Mouse (Mus musculus): ENCODE results near the gene Traip.

Gene Traip

DNA sequence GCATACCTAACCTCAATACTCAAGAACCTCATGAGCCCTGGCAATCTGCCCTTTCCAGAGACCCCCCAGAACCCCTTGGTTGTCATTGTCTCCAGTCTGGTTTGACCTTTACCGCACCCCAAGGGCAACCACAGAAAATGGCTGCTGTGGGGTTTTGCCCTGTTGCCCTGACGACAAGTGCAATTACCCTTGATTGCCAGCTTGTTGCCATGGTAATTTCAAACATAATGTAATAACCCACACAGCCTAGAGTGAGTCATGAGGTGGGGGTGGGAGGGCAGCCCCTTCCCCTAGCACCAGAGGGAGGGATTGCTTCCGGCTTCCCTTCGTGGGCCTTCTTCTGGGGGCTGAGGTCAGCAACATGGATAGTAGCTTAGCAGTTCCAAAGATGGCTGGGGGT, 17.7 kb upstream of the Traip start:
- DNase-seq (ENCODE audit: extremely low read depth, insufficient read length, low spot score), result no peak

DNA sequence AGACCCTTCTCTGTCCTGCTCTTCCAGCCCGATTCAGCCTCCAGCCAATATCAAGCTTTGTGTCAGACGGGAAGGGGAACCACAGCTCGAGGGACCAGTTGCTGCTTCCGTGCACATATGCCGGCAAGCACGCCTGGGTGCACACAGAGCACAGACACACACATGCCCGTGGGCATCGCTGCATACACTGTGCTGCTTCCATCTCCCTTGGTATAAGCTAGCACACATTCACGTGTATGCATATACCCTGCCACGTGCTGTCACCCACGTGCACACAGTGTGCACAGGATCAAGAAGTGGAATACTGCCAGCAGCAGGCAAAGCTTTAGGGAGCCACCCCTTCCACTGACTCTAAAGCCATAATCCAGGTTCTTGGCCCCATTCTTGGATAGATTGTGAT, 15.8 kb upstream of the Traip start:
- no peak for DNase-seq (ENCODE audit: extremely low read depth, insufficient read length, low spot score)

DNA sequence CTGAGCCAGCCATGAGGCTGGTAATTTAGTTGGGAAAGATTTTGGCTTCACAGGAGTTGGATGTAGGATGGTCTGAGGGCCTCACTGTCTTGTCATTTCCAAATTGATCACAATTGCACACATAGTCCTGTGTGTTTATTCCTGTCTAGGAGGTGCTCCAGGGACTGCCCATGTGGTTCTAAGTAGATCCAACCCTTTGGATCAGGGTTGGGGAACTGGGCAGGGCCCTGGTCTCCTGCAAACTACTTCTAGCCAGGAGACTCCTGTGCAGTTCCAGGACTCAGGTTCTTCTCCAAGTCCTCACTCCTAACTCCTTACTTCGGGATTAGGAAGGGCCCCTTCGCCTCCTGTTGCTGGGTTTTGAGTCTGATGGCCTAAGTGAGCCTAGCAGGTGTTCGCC, 14.6 kb upstream of the Traip start, which contains the start of gene Camkv:
Gene Camkv, plus strand, starts transcription at position 301 of the 400 bp plus-strand sequence.
- DNase-seq (ENCODE audit: extremely low read depth, insufficient read length, low spot score), result no peak

DNA sequence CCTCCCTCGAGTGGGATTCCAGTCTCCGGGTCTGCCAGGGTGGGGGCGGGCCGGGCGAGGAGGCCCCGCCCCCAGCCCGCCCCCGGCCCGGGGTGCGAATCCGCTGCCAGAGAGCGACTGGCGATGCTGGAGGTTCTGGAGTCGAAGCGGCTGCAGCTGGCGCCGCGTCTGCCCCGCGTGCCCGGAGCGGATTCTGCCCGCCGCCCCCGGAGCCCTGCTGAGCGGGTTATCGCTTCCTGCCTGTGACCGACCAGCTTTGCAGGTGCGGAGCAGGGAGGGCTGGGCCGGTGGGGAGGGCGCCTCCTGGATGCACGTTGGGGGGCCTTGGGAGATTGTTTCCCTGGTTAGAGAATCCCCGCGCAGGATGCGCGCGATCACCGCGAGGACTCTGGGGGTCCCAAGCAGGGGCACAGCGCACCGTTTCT, 14.1 kb upstream of the Traip start:
- DNase-seq (ENCODE audit: extremely low read depth, insufficient read length, low spot score), result no peak

DNA sequence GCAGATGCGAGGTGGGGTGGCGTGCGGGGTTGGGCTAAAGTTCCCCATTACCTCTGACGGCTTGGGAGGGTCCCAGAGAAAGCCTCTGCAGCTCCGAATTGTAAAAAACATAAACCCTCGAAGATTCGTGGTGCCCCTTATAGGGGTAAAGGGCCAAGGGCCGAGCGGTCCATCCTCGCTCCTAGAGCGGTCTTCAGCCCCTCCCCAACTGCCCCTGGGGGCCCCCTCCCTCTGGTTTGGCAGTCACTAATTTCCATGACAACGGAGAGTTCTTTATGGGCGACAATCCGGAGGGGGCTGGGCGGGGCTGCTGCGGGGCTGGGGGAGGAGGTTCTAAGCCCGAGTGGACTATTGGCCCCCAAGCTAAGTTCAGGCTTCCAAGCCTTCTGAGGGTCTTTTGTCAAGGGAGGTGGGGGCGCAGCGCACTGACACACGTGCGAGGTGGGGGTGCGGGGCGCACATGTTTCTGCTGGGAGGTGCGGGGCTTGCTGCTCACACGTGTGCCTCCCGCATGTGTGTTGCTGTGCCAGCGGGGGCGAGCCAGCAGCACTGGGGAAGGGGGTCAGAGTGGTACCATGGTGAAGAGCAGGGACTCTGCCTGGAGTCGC, 13.6 kb upstream of the Traip start:
- no peak for DNase-seq (ENCODE audit: extremely low read depth, insufficient read length, low spot score)

DNA sequence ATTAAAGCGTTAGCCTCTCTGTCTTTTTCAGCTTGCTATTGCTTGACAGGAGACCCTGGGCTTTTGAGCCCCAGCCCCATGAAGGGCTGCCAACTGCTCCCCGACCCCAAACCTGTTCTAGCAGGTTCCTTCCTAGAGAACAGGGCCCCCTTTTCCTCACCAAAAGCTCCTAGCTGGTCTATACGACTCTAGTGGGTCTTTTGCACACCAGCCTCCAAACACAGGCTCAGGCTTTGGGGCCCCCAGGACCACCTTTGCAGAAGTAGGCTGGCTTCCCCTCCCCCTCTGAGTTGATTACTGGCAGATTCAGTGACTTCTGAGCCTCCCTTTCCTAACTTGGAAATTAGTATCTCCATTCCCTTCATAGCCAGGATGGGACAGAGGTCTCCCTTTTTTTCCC, 13.1 kb upstream of the Traip start:
- DNase-seq (ENCODE audit: extremely low read depth, insufficient read length, low spot score), result no peak

DNA sequence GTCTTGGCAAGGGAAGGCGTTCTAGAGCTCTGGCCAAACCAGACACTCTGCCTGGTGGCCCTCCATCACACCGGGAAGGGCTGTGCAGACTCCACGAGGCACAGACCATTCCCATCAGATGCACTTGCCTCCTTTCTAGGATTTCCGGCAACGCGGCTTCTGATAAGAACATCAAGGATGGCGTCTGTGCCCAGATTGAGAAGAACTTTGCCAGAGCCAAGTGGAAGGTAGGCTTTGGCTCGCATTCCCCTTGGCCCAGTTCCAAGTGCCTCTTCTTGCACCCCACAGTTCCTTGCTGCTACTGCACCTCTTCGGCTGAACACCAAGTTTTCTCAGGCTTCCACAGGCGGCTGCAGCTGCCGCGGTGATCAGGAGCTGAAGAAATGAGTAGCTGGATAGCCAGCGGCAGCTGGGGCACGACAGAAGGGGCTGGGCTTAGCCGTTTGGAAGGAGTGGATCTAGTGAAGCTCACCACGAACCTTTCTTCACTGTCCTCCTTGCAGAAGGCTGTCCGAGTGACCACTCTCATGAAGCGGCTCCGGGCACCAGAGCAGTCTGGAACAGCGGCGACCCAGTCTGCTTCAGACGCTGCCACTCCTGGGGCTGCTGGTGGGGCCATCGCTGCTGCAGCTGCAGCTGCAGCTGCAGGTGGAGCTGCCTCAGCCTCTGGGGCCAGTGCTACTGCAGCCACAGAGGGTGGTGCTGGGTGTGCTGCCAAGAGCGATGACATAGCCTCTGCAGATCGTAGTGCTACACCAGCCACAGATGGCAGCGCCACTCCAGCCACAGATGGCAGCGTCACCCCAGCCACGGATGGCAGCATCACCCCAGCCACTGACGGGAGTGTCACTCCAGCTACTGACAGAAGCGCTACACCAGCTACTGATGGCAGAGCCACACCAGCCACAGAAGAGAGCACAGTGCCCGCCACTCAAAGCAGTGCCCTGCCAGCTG, 2.4 kb upstream of the Traip start:
- peak; percentile 89 for DNase-seq (ENCODE audit: extremely low read depth, insufficient read length, low spot score)

DNA sequence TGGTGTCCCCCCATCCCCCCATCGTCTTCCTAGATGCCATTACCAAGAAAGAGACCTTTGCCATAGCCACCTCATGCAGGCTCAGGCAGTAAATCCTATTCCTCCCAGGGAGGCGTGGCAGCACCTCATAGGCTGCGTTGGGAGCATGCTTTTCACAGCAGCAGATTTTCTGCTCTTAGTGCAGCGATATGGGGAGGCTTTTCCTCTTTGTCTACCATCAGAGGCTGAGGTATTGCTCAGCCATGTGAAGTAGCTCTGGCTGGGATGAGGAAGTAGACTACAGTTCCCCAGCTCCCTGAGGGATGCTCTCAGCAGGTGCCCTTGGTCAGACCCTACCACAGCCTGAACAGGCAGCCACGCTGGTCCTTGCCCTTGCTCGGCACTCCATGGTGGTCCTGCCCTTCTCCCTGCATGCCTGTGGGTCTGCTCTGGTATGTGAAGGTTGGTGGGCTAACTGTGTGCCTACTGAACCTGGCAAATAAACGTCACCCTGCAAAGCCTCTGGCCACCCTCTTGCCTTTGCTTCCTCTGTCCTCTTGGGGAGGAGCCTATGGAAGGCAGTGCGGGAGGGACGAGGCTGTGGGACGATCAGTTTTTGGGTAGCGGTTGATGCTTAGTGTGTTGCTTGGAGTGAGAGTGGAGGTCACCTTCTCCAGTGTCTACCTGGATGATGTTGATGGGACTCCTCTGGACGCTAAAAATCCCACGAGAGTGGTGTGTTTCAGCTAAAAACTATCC, 583 bp upstream of the Traip start:
- DNase-seq (ENCODE audit: extremely low read depth, insufficient read length, low spot score), result no peak

DNA sequence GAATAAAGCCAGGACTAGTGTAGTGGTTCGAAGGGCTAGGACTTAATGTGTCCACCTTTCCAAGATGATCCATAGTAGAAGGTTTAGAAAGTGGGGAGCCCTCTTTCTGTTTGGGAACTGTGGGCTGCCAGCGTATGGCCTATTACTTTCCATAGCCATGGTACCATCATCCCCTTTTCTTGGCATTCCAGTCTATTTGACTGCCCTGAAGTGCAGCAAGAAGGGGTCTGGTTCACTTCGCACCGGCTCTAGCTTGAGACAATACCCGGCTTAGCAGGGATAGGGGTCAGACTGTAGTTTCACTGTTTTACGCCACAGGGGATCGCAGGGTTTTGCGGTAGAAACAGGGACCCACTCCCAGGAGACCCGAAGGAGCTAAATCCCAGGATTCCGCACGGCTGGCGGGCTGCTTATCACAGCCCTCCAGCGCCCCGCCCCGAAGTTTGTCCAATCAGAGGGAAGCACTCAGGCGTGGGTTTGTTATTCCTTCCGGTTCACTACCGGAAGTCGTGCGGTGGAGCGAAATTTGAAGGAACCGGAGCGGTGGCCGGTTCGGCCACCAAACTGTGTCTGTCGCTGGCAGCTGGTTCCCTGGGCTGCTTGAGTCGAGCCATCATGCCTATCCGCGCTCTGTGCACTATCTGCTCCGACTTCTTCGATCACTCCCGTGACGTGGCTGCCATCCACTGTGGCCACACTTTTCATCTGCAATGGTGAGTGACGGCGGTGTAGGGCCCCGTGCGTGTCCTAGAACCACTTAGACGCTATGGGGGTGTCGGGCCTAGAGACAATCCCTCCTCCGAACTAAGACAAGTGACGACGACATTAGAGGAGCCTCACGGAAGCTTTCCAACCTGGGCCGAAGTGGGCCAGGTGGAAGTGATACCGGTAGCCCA, 772 bp downstream of the Traip start:
- peak; percentile 81 for DNase-seq (ENCODE audit: extremely low read depth, insufficient read length, low spot score)

DNA sequence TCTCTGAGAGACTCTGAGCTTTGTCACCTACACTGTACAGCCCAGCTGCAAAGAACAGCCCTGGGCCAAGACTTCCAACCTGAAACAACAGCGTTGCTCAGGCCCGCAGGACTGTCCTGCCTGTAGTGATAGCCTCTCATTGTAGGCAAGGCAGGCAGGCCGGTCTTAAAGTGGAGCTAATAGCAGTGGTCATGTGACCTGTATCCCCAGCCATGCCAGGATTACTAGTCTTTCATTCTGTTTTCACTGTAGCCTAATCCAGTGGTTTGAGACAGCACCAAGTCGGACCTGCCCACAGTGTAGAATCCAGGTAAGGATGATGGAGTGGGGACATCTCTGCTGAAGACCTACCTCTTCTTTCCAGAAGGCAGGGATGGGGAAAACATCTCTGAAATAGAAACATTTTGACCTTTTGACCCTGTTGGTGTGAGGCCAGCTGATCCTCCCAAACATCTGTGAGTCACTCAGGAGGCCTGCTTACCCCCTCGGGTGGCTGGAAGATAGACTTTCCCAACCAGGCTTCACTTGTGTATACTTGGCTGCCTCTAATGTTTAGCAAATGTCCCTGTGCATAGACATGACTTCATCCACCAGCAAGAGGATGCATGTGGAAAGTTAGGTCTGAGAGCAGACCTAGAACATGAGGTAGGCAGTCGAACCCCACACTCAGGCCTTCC, 5.8 kb downstream of the Traip start:
- no peak for DNase-seq (ENCODE audit: extremely low read depth, insufficient read length, low spot score)

DNA sequence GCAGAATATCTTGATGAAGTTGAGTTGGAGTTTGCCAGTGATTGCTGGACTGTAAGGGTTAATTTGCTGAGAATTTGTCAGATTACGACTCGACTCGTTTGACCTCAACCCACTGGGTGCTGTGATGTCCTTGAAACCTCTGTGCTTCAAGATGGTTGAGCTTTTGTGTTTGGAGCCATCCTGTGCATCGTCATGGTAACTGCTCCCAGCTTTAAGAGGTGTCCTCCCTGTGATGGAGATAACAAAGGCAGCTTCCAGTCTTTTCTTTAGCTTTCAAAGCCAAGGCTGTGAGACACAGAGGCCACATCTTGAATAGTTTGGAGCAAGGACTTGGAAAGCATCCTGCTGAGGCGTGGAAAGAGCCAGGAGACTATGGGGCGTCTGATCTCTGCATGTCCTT, 7.2 kb downstream of the Traip start:
- no peak for DNase-seq (ENCODE audit: extremely low read depth, insufficient read length, low spot score)

DNA sequence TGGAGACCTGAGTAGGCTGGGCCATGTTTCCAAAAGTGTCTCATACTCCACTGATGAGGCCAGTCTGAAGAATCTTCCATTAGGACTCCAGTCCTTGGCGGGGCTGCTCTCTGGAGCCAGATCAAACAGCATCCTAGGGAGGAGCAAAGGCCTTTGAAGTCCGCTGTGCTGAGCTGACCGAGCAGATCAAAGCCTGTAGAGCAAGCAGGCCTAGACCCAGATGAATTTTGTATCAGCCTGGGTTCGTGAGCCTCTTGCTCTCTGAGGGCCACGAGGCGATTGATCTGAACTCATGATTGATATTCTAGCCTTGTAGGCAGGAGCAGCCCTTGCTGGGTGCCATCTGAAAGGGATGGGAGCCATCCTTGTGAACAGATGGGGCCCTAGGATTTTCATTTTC, 10.0 kb downstream of the Traip start:
- no peak for DNase-seq (ENCODE audit: extremely low read depth, insufficient read length, low spot score)

DNA sequence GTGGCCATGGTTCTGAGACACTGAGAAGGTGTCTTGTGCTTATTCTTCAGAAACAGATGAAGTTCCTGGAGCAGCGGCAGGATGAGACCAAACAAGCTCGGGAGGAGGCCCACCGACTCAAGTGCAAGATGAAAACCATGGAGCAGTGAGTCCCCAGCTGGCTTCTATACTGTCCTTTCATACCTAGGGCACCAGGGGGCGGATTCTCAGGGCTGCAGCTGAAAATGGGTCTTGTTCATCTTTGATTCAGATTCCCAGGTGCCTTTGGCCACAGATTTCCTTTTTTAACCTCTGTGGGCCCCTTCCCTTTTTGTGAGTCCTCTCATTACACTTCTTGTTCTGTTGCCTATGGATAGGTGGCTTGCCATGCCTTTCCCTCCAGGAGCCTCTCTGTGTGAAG, 11.0 kb downstream of the Traip start:
- DNase-seq (ENCODE audit: extremely low read depth, insufficient read length, low spot score), result no peak

DNA sequence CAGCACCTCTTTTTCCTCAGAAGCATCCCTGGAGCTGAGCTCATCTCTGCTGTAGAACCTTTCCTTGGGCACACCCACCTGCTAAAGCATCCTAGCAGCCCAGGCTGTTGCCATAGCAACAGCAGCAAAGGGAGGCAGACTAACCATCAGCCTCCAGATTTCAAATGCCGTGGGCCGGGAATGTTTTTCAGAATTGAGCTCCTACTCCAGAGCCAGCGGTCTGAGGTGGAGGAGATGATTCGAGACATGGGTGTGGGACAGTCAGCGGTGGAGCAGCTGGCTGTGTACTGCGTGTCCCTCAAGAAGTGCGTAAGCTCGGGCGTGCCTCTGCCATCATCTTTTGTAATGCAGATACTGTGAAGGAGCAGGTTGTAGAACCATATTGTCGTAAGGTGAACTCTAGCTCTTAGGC, 11.4 kb downstream of the Traip start:
- DNase-seq (ENCODE audit: extremely low read depth, insufficient read length, low spot score), result no peak

DNA sequence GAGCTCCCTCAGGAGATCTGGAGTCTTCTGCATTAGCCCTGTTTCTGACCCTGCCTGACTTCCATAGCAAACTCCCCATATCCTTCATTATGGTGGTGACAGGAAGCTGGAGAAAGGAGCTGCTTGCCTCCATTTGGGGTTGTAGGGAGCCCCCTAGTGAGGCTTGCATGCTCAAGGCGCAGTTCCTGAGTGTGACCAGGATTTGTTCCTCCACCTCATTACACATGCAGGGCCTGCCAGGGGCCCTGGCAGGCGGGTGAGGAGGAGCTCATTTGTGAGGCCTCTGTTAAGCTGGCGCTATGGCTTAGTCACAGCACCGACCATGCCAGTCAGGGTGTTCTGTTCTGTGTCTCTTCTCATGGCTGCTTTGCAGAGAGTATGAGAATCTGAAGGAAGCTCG, 11.9 kb downstream of the Traip start:
- no peak for DNase-seq (ENCODE audit: extremely low read depth, insufficient read length, low spot score)

DNA sequence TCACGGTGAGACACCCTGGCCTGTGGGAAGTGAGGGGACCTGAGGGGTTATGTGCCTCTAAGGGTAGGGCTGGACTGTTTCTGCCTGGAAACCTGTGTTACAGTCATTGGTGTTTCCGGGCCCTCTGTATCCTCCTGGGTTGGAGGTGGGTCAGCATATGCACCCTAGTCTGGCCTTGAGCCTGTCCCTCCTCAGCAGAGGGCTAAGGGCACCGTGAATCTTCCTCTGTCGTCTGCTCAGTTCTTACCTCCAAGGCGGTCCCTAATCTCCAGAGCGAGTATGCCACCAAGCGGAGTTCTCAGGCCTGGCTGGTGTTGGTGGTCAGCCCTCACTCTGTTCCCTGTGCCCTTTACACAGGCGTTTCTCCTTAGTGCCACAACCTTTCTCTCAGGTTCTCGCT, 13.0 kb downstream of the Traip start:
- DNase-seq (ENCODE audit: extremely low read depth, insufficient read length, low spot score), result no peak

DNA sequence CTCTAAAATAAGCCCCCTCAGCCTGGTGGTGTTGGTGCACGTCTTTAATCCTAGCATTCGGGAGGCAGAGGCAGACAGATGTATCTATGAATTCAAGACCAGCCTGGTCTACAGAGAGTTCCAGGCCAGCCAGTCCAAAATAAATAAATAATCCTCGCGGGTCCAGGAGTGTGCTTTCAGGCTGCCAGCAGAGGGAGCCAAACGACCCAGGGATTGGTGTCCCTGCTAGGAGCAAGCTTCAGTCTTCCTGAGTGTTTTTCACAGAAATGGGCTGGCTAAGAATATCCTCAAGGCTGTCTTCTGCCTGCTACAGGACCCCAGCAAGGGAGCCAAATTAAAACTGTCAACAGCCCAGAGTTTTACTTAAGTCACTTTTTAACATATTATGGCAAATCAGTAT, 13.8 kb downstream of the Traip start:
- DNase-seq (ENCODE audit: extremely low read depth, insufficient read length, low spot score), result peak; percentile 33

DNA sequence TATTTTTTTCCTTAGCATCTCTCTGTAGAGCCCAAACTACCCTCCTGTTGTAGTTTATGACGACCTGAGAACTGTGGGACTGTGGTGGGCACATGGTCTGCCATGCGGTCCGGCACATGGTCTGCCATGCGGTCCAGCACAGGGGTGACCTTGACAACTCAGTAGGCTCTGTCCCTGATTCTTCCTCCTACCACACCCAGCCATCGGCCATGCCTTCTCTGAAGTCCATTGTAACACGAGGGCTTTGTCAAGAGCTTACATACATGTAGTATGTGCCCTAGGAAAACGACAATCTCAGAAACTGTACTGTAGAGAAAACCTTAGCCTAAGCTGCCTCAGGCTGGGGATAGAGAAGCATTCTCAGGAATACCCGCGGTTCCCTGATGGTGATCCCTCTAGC, 14.7 kb downstream of the Traip start:
- DNase-seq (ENCODE audit: extremely low read depth, insufficient read length, low spot score), result no peak

DNA sequence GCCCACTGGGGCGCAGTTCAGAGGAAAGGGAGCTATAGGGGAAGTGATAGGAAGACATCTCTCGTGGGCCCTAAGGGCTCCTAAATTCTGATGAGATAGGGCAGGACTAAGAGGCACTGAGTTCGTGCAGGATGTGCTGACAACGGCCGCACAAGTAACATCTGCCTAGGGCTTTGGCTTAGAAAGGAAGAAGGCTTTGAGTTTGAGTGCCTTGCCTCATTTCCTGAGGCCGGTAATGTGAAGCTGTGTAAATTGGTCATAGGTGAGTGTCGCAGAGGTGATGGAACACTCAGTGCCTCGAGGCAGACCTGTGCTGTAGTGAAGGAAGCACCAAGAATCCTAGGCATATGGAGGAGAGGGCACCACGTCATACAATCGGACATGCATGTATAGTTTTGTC, 16.7 kb downstream of the Traip start:
- DNase-seq (ENCODE audit: extremely low read depth, insufficient read length, low spot score), result no peak

DNA sequence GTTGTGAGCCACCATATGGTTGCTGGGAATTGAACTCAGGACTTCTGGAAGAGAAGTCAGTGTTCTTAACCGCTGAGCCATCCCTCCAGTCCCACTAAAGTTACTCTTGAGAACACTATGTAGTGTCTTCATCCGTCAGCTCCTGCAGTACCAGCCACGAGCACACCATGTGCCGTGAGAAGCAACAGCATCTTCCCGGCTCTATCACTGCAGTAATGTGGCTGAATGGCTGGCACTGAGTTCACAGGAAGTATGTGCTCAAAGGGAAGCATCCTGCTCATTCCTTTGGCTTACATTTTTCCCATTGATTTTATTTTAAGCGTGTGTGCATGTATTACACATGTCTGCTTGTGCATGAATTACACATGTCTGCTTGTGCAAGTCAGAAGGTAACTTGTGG, 17.5 kb downstream of the Traip start:
- no peak for DNase-seq (ENCODE audit: extremely low read depth, insufficient read length, low spot score)

All from 3134 (cell line).